Mouse (Mus musculus): Measurements from ENCODE around the gene Cntd1. TPM values are rescaled to one million over a fixed set of nuclear protein-coding genes. Genes with fewer than 3 reads are reported as not detected.
A peak's percentile ranks its signal among the peaks of the same experiment; 100 is the strongest.

The Cntd1 gene
- polyA plus RNA-seq, 1 experiment from 2014 or later: 1.2 TPM

DNA sequence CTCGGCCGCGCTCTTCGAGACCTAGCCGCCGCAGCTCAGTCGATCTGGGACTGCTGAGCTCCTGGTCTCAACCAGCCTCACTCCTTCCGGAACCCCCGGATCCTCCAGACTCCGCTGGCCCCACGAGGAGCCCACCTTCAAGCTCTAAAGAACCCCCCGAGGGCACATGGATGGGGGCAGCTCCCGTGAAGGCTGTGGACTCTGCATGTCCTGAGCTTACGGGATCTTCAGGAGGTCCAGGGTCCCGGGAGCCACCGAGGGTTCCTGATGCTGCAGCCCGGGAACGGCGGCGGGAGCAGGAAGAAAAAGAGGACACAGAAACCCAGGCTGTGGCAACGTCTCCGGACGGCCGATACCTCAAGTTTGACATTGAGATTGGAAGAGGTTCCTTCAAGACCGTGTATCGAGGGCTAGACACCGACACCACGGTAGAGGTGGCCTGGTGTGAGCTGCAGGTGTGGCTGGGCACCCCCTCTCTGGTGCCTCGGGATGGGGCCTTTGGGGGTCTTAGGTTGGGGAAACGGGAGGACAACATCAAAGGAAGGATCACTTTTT lies 17.9 kb upstream of the Cntd1 start:
- ATAC-seq (replicated peaks; ENCODE audit: low FRiP score): no peak
- peak overlapping the region; percentile 92 for H3K9ac ChIP-seq (ENCODE audit: low read depth, low read length)
- H3K4me1 ChIP-seq (replicated peaks; ENCODE audit: control insufficient read depth, insufficient read depth, low read length): peaks cover 46% of the 10 kb centered on the region
- H3K27ac ChIP-seq (ENCODE audit: low read depth, low read length): peak overlapping the region; percentile 95
- H3K4me3 ChIP-seq (ENCODE audit: low read depth, low read length): peak overlapping the region; percentile 82
- peak; percentile 55 for DNase-seq (ENCODE audit: low spot score)
- peaks cover 37% of the 10 kb centered on the region for H3K27me3 ChIP-seq (replicated peaks; ENCODE audit: control insufficient read depth, insufficient read depth, low read length)
- no peaks in the 10 kb centered on the region for H3K9me3 ChIP-seq (ENCODE audit: control insufficient read depth, low read length)
- under 1% methylated on average over 30 of the region's 30 CpGs for WGBS
- H3K4me2 ChIP-seq: peak overlapping the region; percentile 99
- H3K36me3 ChIP-seq (ENCODE audit: control insufficient read depth, insufficient read depth, low read length): peaks cover 10% of the 10 kb centered on the region; the same call in 1 of the 2 replicates

GRCm38 (mm10) chr11:101262272-101262967 lies 16.4 kb upstream of the Cntd1 start:
- peak overlapping the region; percentile 82 for H3K4me3 ChIP-seq (ENCODE audit: low read depth, low read length)
- peaks cover 37% of the 10 kb centered on the region for H3K27me3 ChIP-seq (replicated peaks; ENCODE audit: control insufficient read depth, insufficient read depth, low read length)
- WGBS: 6% methylated on average over 24 of the region's 24 CpGs
- peaks cover 45% of the 10 kb centered on the region for H3K4me1 ChIP-seq (replicated peaks; ENCODE audit: control insufficient read depth, insufficient read depth, low read length)
- DNase-seq (ENCODE audit: low spot score) (no peak), ATAC-seq (replicated peaks; ENCODE audit: low FRiP score) (no peak)
- H3K9ac ChIP-seq (ENCODE audit: low read depth, low read length): peak overlapping the region; percentile 49
- no peaks in the 10 kb centered on the region for H3K9me3 ChIP-seq (ENCODE audit: control insufficient read depth, low read length)
- no peak overlapping the region for H3K27ac ChIP-seq (ENCODE audit: low read depth, low read length)
- peaks cover 10% of the 10 kb centered on the region; the same call in 1 of the 2 replicates for H3K36me3 ChIP-seq (ENCODE audit: control insufficient read depth, insufficient read depth, low read length)
- peak overlapping the region; percentile 99 for H3K4me2 ChIP-seq

DNA sequence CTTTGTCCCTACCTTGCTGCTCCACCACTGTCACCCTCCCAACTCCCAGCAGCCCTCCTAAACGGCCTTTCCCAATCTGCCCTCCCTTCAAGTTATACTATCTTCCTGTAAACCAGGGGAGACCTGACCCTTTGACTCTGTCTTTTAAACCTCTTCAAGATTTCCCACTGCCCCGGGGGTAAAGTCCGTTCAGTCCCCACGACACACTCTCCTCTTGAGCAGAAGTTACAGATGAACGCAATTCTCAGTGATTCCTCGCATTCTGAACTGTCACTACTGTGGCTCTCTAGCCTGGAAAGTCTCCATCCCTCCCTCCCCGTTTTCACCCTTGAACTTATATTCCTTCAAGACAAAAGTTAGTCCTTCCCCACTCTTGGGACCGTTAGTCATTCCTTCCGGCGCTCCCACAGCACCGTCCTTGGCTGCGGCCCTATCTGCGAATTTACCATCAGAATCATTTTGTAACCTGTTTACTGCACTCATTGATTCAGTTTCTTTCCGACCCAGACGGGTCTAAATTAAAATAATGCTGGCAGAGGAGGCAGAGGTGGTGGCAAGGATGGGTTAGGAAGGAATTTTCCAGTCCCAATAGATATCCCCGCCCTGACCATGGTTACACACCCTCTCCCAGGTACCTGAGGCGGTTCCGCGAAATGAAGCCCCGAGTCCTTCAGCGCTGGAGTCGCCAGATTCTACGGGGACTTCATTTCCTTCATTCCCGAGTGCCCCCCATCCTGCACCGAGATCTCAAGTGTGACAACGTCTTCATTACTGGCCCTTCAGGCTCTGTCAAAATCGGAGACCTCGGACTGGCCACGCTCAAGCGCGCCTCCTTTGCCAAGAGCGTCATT lies 15.4 kb upstream of the Cntd1 start:
- peaks cover 6% of the 10 kb centered on the region; the same call in 1 of the 2 replicates for H3K36me3 ChIP-seq (ENCODE audit: control insufficient read depth, insufficient read depth, low read length)
- WGBS: 11% methylated on average over 32 of the region's 32 CpGs
- no peak overlapping the region for H3K27ac ChIP-seq (ENCODE audit: low read depth, low read length)
- peaks cover 37% of the 10 kb centered on the region for H3K27me3 ChIP-seq (replicated peaks; ENCODE audit: control insufficient read depth, insufficient read depth, low read length)
- H3K4me3 ChIP-seq (ENCODE audit: low read depth, low read length): peak overlapping the region; percentile 82
- H3K4me2 ChIP-seq: peak overlapping the region; percentile 99
- H3K9me3 ChIP-seq (ENCODE audit: control insufficient read depth, low read length): no peaks in the 10 kb centered on the region
- H3K4me1 ChIP-seq (replicated peaks; ENCODE audit: control insufficient read depth, insufficient read depth, low read length): peaks cover 41% of the 10 kb centered on the region
- ATAC-seq (replicated peaks; ENCODE audit: low FRiP score) (no peak), DNase-seq (ENCODE audit: low spot score) (no peak)
- no peak overlapping the region for H3K9ac ChIP-seq (ENCODE audit: low read depth, low read length)

- Histone ChIP-seq H3K36me3 (ENCODE audit: control insufficient read depth, insufficient read depth, low read length) (peaks cover 5% of the 10 kb centered on the region; the same call in 1 of the 2 replicates), H3K9ac (ENCODE audit: low read depth, low read length) (no peak overlapping the region), H3K27me3 (replicated peaks; ENCODE audit: control insufficient read depth, insufficient read depth, low read length) (peaks cover 37% of the 10 kb centered on the region), H3K4me2 (peak overlapping the region; percentile 99), H3K4me1 (replicated peaks; ENCODE audit: control insufficient read depth, insufficient read depth, low read length) (peaks cover 35% of the 10 kb centered on the region), H3K27ac (ENCODE audit: low read depth, low read length) (no peak overlapping the region), H3K9me3 (ENCODE audit: control insufficient read depth, low read length) (no peaks in the 10 kb centered on the region), H3K4me3 (ENCODE audit: low read depth, low read length) (no peak overlapping the region)
- DNase-seq (ENCODE audit: low spot score): no peak
- 35% methylated on average over 3 of the region's 3 CpGs for WGBS
- no peak for ATAC-seq (replicated peaks; ENCODE audit: low FRiP score)
Observed at GRCm38 (mm10) chr11:101263989-101264280, 14.9 kb upstream of the Cntd1 start.

- ATAC-seq (replicated peaks; ENCODE audit: low FRiP score) (no peak), DNase-seq (ENCODE audit: low spot score) (no peak)
- 12% methylated on average over 31 of the region's 31 CpGs for WGBS
- H3K36me3 ChIP-seq (ENCODE audit: control insufficient read depth, insufficient read depth, low read length): peaks cover 2% of the 10 kb centered on the region; the same call in 1 of the 2 replicates
- no peak overlapping the region for H3K9ac ChIP-seq (ENCODE audit: low read depth, low read length)
- no peak overlapping the region for H3K27ac ChIP-seq (ENCODE audit: low read depth, low read length)
- H3K9me3 ChIP-seq (ENCODE audit: control insufficient read depth, low read length): no peaks in the 10 kb centered on the region
- H3K27me3 ChIP-seq (replicated peaks; ENCODE audit: control insufficient read depth, insufficient read depth, low read length): peaks cover 37% of the 10 kb centered on the region
- H3K4me1 ChIP-seq (replicated peaks; ENCODE audit: control insufficient read depth, insufficient read depth, low read length): peaks cover 35% of the 10 kb centered on the region
- H3K4me3 ChIP-seq (ENCODE audit: low read depth, low read length): peak overlapping the region; percentile 28
- peak overlapping the region; percentile 59 for H3K4me2 ChIP-seq
Observed at GRCm38 (mm10) chr11:101264954-101265471, 13.8 kb upstream of the Cntd1 start.

- H3K4me1 ChIP-seq (replicated peaks; ENCODE audit: control insufficient read depth, insufficient read depth, low read length): peaks cover 36% of the 10 kb centered on the region
- no peak overlapping the region for H3K4me2 ChIP-seq
- no peak overlapping the region for H3K4me3 ChIP-seq (ENCODE audit: low read depth, low read length)
- no peaks in the 10 kb centered on the region for H3K9me3 ChIP-seq (ENCODE audit: control insufficient read depth, low read length)
- 51% methylated on average over 6 of the region's 6 CpGs for WGBS
- no peak overlapping the region for H3K9ac ChIP-seq (ENCODE audit: low read depth, low read length)
- ATAC-seq (replicated peaks; ENCODE audit: low FRiP score): no peak
- no peak overlapping the region for H3K27ac ChIP-seq (ENCODE audit: low read depth, low read length)
- peaks cover 37% of the 10 kb centered on the region for H3K27me3 ChIP-seq (replicated peaks; ENCODE audit: control insufficient read depth, insufficient read depth, low read length)
- H3K36me3 ChIP-seq (ENCODE audit: control insufficient read depth, insufficient read depth, low read length): peaks cover 2% of the 10 kb centered on the region; the same call in 1 of the 2 replicates
- no peak for DNase-seq (ENCODE audit: low spot score)
Observed at GRCm38 (mm10) chr11:101265906-101266305, 12.9 kb upstream of the Cntd1 start.

DNA sequence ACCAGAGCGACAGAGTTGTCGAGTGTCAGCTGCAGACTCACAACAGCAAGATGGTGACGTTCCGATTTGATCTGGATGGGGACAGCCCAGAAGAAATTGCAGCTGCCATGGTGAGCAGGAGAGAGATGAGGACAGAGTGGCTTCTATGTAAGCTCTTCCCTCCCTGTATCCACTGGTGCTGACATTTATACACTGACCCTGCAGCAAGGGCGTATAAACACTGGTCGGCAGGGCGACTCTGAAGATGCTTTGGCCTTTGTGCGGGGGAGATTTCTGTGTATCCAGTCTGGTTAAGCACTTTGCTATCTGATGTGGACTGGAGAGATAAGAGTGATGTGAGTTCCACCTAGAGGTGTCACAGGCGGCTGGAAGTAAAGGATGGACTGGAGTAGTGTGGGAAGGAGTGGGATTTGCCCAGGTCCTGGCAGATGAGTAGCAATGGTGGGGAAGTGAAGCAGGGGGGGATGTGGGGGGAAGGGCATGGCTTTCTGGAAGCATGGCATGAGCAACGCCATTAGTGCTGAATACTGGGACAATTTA lies 9.2 kb upstream of the Cntd1 start:
- 25% methylated on average over 10 of the region's 10 CpGs for WGBS
- H3K4me1 ChIP-seq (replicated peaks; ENCODE audit: control insufficient read depth, insufficient read depth, low read length): peaks cover 19% of the 10 kb centered on the region; the same call in 1 of the 2 replicates
- peaks cover 5% of the 10 kb centered on the region; the same call in 1 of the 2 replicates for H3K36me3 ChIP-seq (ENCODE audit: control insufficient read depth, insufficient read depth, low read length)
- peaks cover 10% of the 10 kb centered on the region for H3K27me3 ChIP-seq (replicated peaks; ENCODE audit: control insufficient read depth, insufficient read depth, low read length)
- H3K9me3 ChIP-seq (ENCODE audit: control insufficient read depth, low read length): no peaks in the 10 kb centered on the region
- H3K4me2 ChIP-seq: peak overlapping the region; percentile 28; the same call in 1 of the 2 replicates
- no peak overlapping the region for H3K9ac ChIP-seq (ENCODE audit: low read depth, low read length)
- H3K27ac ChIP-seq (ENCODE audit: low read depth, low read length): 0 out of 2 replicates have a peak overlapping the region, but pooled peaks have one; percentile 50
- ATAC-seq (replicated peaks; ENCODE audit: low FRiP score): peak; percentile 45; the same call in 1 of the 2 replicates
- H3K4me3 ChIP-seq (ENCODE audit: low read depth, low read length): no peak overlapping the region
- DNase-seq (ENCODE audit: low spot score): no peak

- Histone ChIP-seq H3K4me3 (ENCODE audit: low read depth, low read length) (no peak overlapping the region), H3K27me3 (replicated peaks; ENCODE audit: control insufficient read depth, insufficient read depth, low read length) (no peaks in the 10 kb centered on the region; the same call in none of the 2 replicates), H3K4me1 (replicated peaks; ENCODE audit: control insufficient read depth, insufficient read depth, low read length) (peaks cover 18% of the 10 kb centered on the region), H3K27ac (ENCODE audit: low read depth, low read length) (no peak overlapping the region), H3K4me2 (no peak overlapping the region), H3K9ac (ENCODE audit: low read depth, low read length) (no peak overlapping the region), H3K36me3 (ENCODE audit: control insufficient read depth, insufficient read depth, low read length) (peaks cover 5% of the 10 kb centered on the region; the same call in 1 of the 2 replicates), H3K9me3 (ENCODE audit: control insufficient read depth, low read length) (no peaks in the 10 kb centered on the region)
- ATAC-seq (replicated peaks; ENCODE audit: low FRiP score): no peak
- 81% methylated on average over 3 of the region's 3 CpGs for WGBS
- no peak for DNase-seq (ENCODE audit: low spot score)
Observed at GRCm38 (mm10) chr11:101272446-101272845, 6.4 kb upstream of the Cntd1 start.
